Mouse (Mus musculus): ENCODE data around the gene Hspa1b. TPM values are rescaled to one million over a fixed set of nuclear protein-coding genes. Genes with fewer than 3 reads are reported as not detected.

Hspa1b gene
- total RNA-seq, 1 experiment = 14.6 TPM

GRCm38 (mm10) chr17:34956340-34956739 is 2.7 kb downstream of the Hspa1b start:
- Histone ChIP-seq H3K27ac (ENCODE audit: insufficient read depth, low read depth, low read length, poor library complexity, severe bottlenecking) (no peak overlapping the region), H3K4me1 (ENCODE audit: control insufficient read depth in 2 of 2, insufficient read depth in 2 of 2, low read length in 2 of 2, poor library complexity in 1 of 2) (peaks cover 0 to 2% of the 10 kb centered on the region in 2 experiments; a peak in 1 of 4 replicates), H3K4me3 (ENCODE audit: insufficient read depth in 1 of 2, low read depth in 1 of 2, low read length in 2 of 2, poor library complexity in 1 of 2, severe bottlenecking in 1 of 2) (no peak overlapping the region), H3K9me3 (ENCODE audit: control insufficient read depth, insufficient read depth, low read depth, low read length) (no peaks in the 10 kb centered on the region), H3K36me3 (ENCODE audit: control insufficient read depth, insufficient read depth, low read length, poor library complexity, severe bottlenecking) (peaks cover 9% of the 10 kb centered on the region), H3K9ac (ENCODE audit: insufficient read depth, low read depth, low read length, poor library complexity, severe bottlenecking) (no peak overlapping the region)
- in situ Hi-C loops (cut with MboI; ENCODE audit: low sequenced_read_pairs in 2 of 2, unreplicated experiment in 2 of 2) = no loop called here
- TF ChIP-seq MAFK (IDR thresholded peaks at IDR 0.05; ENCODE audit: insufficient read depth, low read depth, low read length) = no peak
- TF ChIP-seq CHD2 (IDR thresholded peaks at IDR 0.05; ENCODE audit: low read depth, low read length) = no peak
- TF ChIP-seq ZNF384 (IDR thresholded peaks at IDR 0.05; ENCODE audit: low read depth, low read length) = no peak
- TF ChIP-seq HCFC1 (IDR thresholded peaks at IDR 0.05; ENCODE audit: borderline replicate concordance, insufficient read depth, low read length) = no peak
- no peak for TF ChIP-seq ZC3H11A (IDR thresholded peaks at IDR 0.05; ENCODE audit: borderline replicate concordance, low read depth, low read length)
- DNase-seq (ENCODE audit: low read depth, low spot score) = no peak

- no peak overlapping the region for H3K9ac ChIP-seq (ENCODE audit: insufficient read depth, low read depth, low read length, poor library complexity, severe bottlenecking)
- peaks cover 0 to 2% of the 10 kb centered on the region in 2 experiments; a peak in 1 of 4 replicates for H3K4me1 ChIP-seq (ENCODE audit: control insufficient read depth in 2 of 2, insufficient read depth in 2 of 2, low read length in 2 of 2, poor library complexity in 1 of 2)
- TF ChIP-seq MAFK (IDR thresholded peaks at IDR 0.05; ENCODE audit: insufficient read depth, low read depth, low read length) = no peak
- TF ChIP-seq ZNF384 (IDR thresholded peaks at IDR 0.05; ENCODE audit: low read depth, low read length) = no peak
- TF ChIP-seq HCFC1 (IDR thresholded peaks at IDR 0.05; ENCODE audit: borderline replicate concordance, insufficient read depth, low read length) = no peak
- no peak for TF ChIP-seq ZC3H11A (IDR thresholded peaks at IDR 0.05; ENCODE audit: borderline replicate concordance, low read depth, low read length)
- no peak for TF ChIP-seq CHD2 (IDR thresholded peaks at IDR 0.05; ENCODE audit: low read depth, low read length)
- no peak overlapping the region for H3K27ac ChIP-seq (ENCODE audit: insufficient read depth, low read depth, low read length, poor library complexity, severe bottlenecking)
- H3K36me3 ChIP-seq (ENCODE audit: control insufficient read depth, insufficient read depth, low read length, poor library complexity, severe bottlenecking) = peaks cover 13% of the 10 kb centered on the region
- no peaks in the 10 kb centered on the region for H3K9me3 ChIP-seq (ENCODE audit: control insufficient read depth, insufficient read depth, low read depth, low read length)
- in situ Hi-C loops (cut with MboI; ENCODE audit: low sequenced_read_pairs in 2 of 2, unreplicated experiment in 2 of 2) = no loop called here
- no peak overlapping the region for H3K4me3 ChIP-seq (ENCODE audit: insufficient read depth in 1 of 2, low read depth in 1 of 2, low read length in 2 of 2, poor library complexity in 1 of 2, severe bottlenecking in 1 of 2)
- no peak for DNase-seq (ENCODE audit: low read depth, low spot score)
Measured at GRCm38 (mm10) chr17:34955884-34956283, 3.2 kb downstream of the Hspa1b start.

- Histone ChIP-seq H3K4me3 (ENCODE audit: insufficient read depth in 1 of 2, low read depth in 1 of 2, low read length in 2 of 2, poor library complexity in 1 of 2, severe bottlenecking in 1 of 2) (no peak overlapping the region), H3K4me1 (ENCODE audit: control insufficient read depth in 2 of 2, insufficient read depth in 2 of 2, low read length in 2 of 2, poor library complexity in 1 of 2) (no peaks in the 10 kb centered on the region), H3K9me3 (ENCODE audit: control insufficient read depth, insufficient read depth, low read depth, low read length) (no peaks in the 10 kb centered on the region), H3K36me3 (ENCODE audit: control insufficient read depth, insufficient read depth, low read length, poor library complexity, severe bottlenecking) (peaks cover 24% of the 10 kb centered on the region), H3K9ac (ENCODE audit: insufficient read depth, low read depth, low read length, poor library complexity, severe bottlenecking) (no peak overlapping the region), H3K27ac (ENCODE audit: insufficient read depth, low read depth, low read length, poor library complexity, severe bottlenecking) (no peak overlapping the region)
- TF ChIP-seq CHD2 (IDR thresholded peaks at IDR 0.05; ENCODE audit: low read depth, low read length) (no peak), ZC3H11A (IDR thresholded peaks at IDR 0.05; ENCODE audit: borderline replicate concordance, low read depth, low read length) (no peak), MAFK (IDR thresholded peaks at IDR 0.05; ENCODE audit: insufficient read depth, low read depth, low read length) (no peak), HCFC1 (IDR thresholded peaks at IDR 0.05; ENCODE audit: borderline replicate concordance, insufficient read depth, low read length) (no peak), ZNF384 (IDR thresholded peaks at IDR 0.05; ENCODE audit: low read depth, low read length) (no peak)
- in situ Hi-C loops (cut with MboI; ENCODE audit: low sequenced_read_pairs in 2 of 2, unreplicated experiment in 2 of 2) = no loop called here
- no peak for DNase-seq (ENCODE audit: low read depth, low spot score)
Measured at GRCm38 (mm10) chr17:34954831-34955230, 4.2 kb downstream of the Hspa1b start.

GRCm38 (mm10) chr17:34953904-34954303 is 5.1 kb downstream of the Hspa1b start:
- TF ChIP-seq ZNF384 (IDR thresholded peaks at IDR 0.05; ENCODE audit: low read depth, low read length) = no peak
- TF ChIP-seq MAFK (IDR thresholded peaks at IDR 0.05; ENCODE audit: insufficient read depth, low read depth, low read length) = no peak
- no peak for TF ChIP-seq CHD2 (IDR thresholded peaks at IDR 0.05; ENCODE audit: low read depth, low read length)
- TF ChIP-seq HCFC1 (IDR thresholded peaks at IDR 0.05; ENCODE audit: borderline replicate concordance, insufficient read depth, low read length) = no peak
- no peak for TF ChIP-seq ZC3H11A (IDR thresholded peaks at IDR 0.05; ENCODE audit: borderline replicate concordance, low read depth, low read length)
- no peak for DNase-seq (ENCODE audit: low read depth, low spot score)
- H3K9ac ChIP-seq (ENCODE audit: insufficient read depth, low read depth, low read length, poor library complexity, severe bottlenecking) = no peak overlapping the region
- no peak overlapping the region for H3K4me3 ChIP-seq (ENCODE audit: insufficient read depth in 1 of 2, low read depth in 1 of 2, low read length in 2 of 2, poor library complexity in 1 of 2, severe bottlenecking in 1 of 2)
- no peaks in the 10 kb centered on the region for H3K4me1 ChIP-seq (ENCODE audit: control insufficient read depth in 2 of 2, insufficient read depth in 2 of 2, low read length in 2 of 2, poor library complexity in 1 of 2)
- H3K27ac ChIP-seq (ENCODE audit: insufficient read depth, low read depth, low read length, poor library complexity, severe bottlenecking) = no peak overlapping the region
- peaks cover 27% of the 10 kb centered on the region for H3K36me3 ChIP-seq (ENCODE audit: control insufficient read depth, insufficient read depth, low read length, poor library complexity, severe bottlenecking)
- in situ Hi-C loops (cut with MboI; ENCODE audit: low sequenced_read_pairs in 2 of 2, unreplicated experiment in 2 of 2) = no loop called here
- no peaks in the 10 kb centered on the region for H3K9me3 ChIP-seq (ENCODE audit: control insufficient read depth, insufficient read depth, low read depth, low read length)
